8 mouse cellular contexts compared by ENCODE assay signal in the genomic region with DNA sequence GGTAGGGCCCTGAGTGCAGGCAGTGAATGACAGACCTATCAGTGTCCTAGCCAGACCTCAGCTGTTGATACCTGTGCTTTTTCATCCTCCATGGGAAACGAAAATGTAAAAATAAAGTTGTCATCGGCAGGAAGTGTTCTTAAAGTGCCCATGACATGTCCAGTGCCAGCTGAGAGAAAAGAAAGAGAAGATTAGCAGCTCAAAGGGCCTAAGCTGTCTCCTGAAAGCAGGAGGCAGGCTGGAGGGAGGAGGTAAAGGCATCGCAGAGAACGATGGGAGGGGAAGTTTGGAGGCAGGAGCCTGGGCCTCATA. TPM values are rescaled to one million over a fixed set of nuclear protein-coding genes. Genes with fewer than 3 reads are reported as not detected.
A peak's percentile ranks its signal among the peaks of the same experiment; 100 is the strongest.
DNase-seq lines count a peak whose midpoint lies in the region; ATAC-seq and TF ChIP-seq lines count a peak whose summit lies in the region.

No protein-coding gene starts in this region.

- H3K4me2 ChIP-seq in forebrain, embryonic 14.5 days (ENCODE audit: low read length), result peak overlapping the region; percentile 51
- peak overlapping the region; percentile 65 for H3K4me2 ChIP-seq in intestine, embryonic 14.5 days (ENCODE audit: low read length)
- peak overlapping the region; percentile 89 for H3K4me2 ChIP-seq in myocyte (ENCODE audit: low read depth)

- intact Hi-C loops in heart, postnatal 25 days (cut with DNase I), result no loop called here

- H3K79me2 ChIP-seq in myocyte (ENCODE audit: control insufficient read depth, insufficient read depth), result no peaks in the 10 kb centered on the region

- no peaks in the 10 kb centered on the region for H3K36me3 ChIP-seq in forebrain, embryonic 14.5 days (ENCODE audit: control insufficient read depth, insufficient read depth, low read length)
- no peaks in the 10 kb centered on the region for H3K36me3 ChIP-seq in intestine, embryonic 14.5 days (ENCODE audit: control insufficient read depth, insufficient read depth, low read length)
- no peaks in the 10 kb centered on the region for H3K36me3 ChIP-seq in myocyte (ENCODE audit: control insufficient read depth, insufficient read depth)

- peak overlapping the region; percentile 26; the same call in 1 of the 2 replicates for H3K9ac ChIP-seq in forebrain, embryonic 14.5 days (ENCODE audit: low read length)
- peak overlapping the region; percentile 46; the same call in 1 of the 2 replicates for H3K9ac ChIP-seq in intestine, embryonic 14.5 days (ENCODE audit: low read length)

- peak overlapping the region; percentile 39 for H3K27ac ChIP-seq in forebrain, embryonic 14.5 days (ENCODE audit: low read depth, low read length)
- peak overlapping the region; percentile 88 for H3K27ac ChIP-seq in intestine, embryonic 14.5 days (ENCODE audit: low read depth)

- H3K9me3 ChIP-seq in forebrain, embryonic 14.5 days (replicated peaks; ENCODE audit: control insufficient read depth, low read length), result no peaks in the 10 kb centered on the region
- 0 out of 2 replicates have a peak, but pooled peaks cover 3% of the 10 kb centered on the region for H3K9me3 ChIP-seq in intestine, embryonic 14.5 days (ENCODE audit: control insufficient read depth, low read length)

- 3% methylated on average over 4 of the region's 4 CpGs for WGBS in forebrain, embryonic 14.5 days
- 2% methylated on average over 4 of the region's 4 CpGs for WGBS in intestine, embryonic 14.5 days

- peaks cover 7% of the 10 kb centered on the region for H3K4me1 ChIP-seq in forebrain, embryonic 14.5 days (ENCODE audit: control insufficient read depth, insufficient read depth, low read length)
- H3K4me1 ChIP-seq in intestine, embryonic 14.5 days (replicated peaks; ENCODE audit: control insufficient read depth, insufficient read depth, low read length), result peaks cover 14% of the 10 kb centered on the region

- peak; percentile 59; the same call in 1 of the 2 replicates for ATAC-seq in forebrain, embryonic 14.5 days
- peak; percentile 63; the same call in 1 of the 2 replicates for ATAC-seq in intestine, embryonic 14.5 days (replicated peaks; ENCODE audit: low FRiP score, low TSS enrichment, low read depth)

- no peak overlapping the region for H3K4me3 ChIP-seq in forebrain, embryonic 14.5 days (ENCODE audit: low read depth, low read length)
- H3K4me3 ChIP-seq in intestine, embryonic 14.5 days (ENCODE audit: low read depth, low read length), result peak overlapping the region; percentile 33
- H3K4me3 ChIP-seq in myocyte, result peak overlapping the region; percentile 8

- no peak overlapping the region for H3ac ChIP-seq in myocyte (ENCODE audit: control insufficient read depth, insufficient read length)

- TF ChIP-seq POLR2A in myocyte (IDR thresholded peaks at IDR 0.05; ENCODE audit: insufficient read length, low read depth), result no peak

- peak; percentile 91 for DNase-seq in heart, adult 11 months
- DNase-seq in heart, postnatal 25 days (ENCODE audit: low spot score), result no peak
- no peak for DNase-seq in forebrain, embryonic 14.5 days (ENCODE audit: low spot score)
- DNase-seq in intestine, embryonic 14.5 days (ENCODE audit: low spot score), result peak; percentile 65
- DNase-seq in cerebellum, adult 11-12 months, result no peak
- DNase-seq in left cerebral cortex, adult 9 months (ENCODE audit: low spot score in 2 of 2), result no peak
- DNase-seq in adrenal gland, adult 18-20 months (ENCODE audit: low spot score in 2 of 2), result no peak

- H3K27me3 ChIP-seq in forebrain, embryonic 14.5 days (replicated peaks; ENCODE audit: control insufficient read depth, insufficient read depth, low read length), result no peaks in the 10 kb centered on the region
- H3K27me3 ChIP-seq in intestine, embryonic 14.5 days (replicated peaks; ENCODE audit: control insufficient read depth, insufficient read depth, low read length), result no peaks in the 10 kb centered on the region
- H3K27me3 ChIP-seq in myocyte (ENCODE audit: control insufficient read depth, insufficient read depth, insufficient read length), result no peaks in the 10 kb centered on the region

TF ChIP-seq in myocyte, 11 proteins besides CTCF, POLR2A, EP300 and RAD21:
- TF ChIP-seq REST (IDR thresholded peaks at IDR 0.05; ENCODE audit: insufficient read depth, insufficient read length) (no peak), MYOD1 (IDR thresholded peaks at IDR 0.05; ENCODE audit: control insufficient read depth in 1 of 3, insufficient read length in 2 of 3, low read depth in 2 of 3) (no peak), MAX (IDR thresholded peaks at IDR 0.05; ENCODE audit: low read depth) (no peak), TCF3 (IDR thresholded peaks at IDR 0.05; ENCODE audit: insufficient read length, low read depth) (no peak), SRF (IDR thresholded peaks at IDR 0.05; ENCODE audit: control insufficient read depth, insufficient read length, low read depth) (no peak), USF1 (IDR thresholded peaks at IDR 0.05; ENCODE audit: low read depth) (no peak), MYOG (IDR thresholded peaks at IDR 0.05; ENCODE audit: control insufficient read depth in 1 of 3, insufficient read depth in 1 of 3, insufficient read length in 2 of 3, low read depth in 2 of 3) (no peak), E2F4 (IDR thresholded peaks at IDR 0.05; ENCODE audit: insufficient read depth) (no peak), POLR2AphosphoS2 (IDR thresholded peaks at IDR 0.05; ENCODE audit: insufficient read length, low read depth) (no peak), TCF12 (IDR thresholded peaks at IDR 0.05; ENCODE audit: insufficient read depth, poor library complexity, severe bottlenecking) (no peak), CEBPB (IDR thresholded peaks at IDR 0.05; ENCODE audit: insufficient read depth, poor library complexity, severe bottlenecking) (no peak)

RNA-seq across cellular contexts. Expression of gene Ltbp1, which starts 10.8 kb away (rescaled TPM):
- total RNA-seq in heart, postnatal 25 days (2021), result 10 to 100 TPM; 41.5 to 44.7 TPM
- 4.2 and 4.5 TPM in 2 replicates for polyA plus RNA-seq in forebrain, embryonic 14.5 days (2014; fragmentation: Nextera tagmentation; extraction: Ambion mirVana)
- 29.8 and 38.0 TPM in 2 replicates for polyA plus RNA-seq in intestine, embryonic 14.5 days (2014; fragmentation: Nextera tagmentation; extraction: Ambion mirVana)
- 19.4 TPM for polyA plus RNA-seq in myocyte (2012; fragmentation: generic; extraction: Trizol)
- 10 to 100 TPM; 13.9 to 15.2 TPM for total RNA-seq in adrenal gland, adult 18-20 months (2021)

Comparison
In these comparisons a context has a peak if more than half of its experiments do, and no peak if none do; other contexts are left out.
1. DNase-seq: peak in heart, adult 11 months (single experiment) and intestine, embryonic 14.5 days (single experiment); none in heart, postnatal 25 days (single experiment), forebrain, embryonic 14.5 days (single experiment), cerebellum, adult 11-12 months (single experiment), left cerebral cortex, adult 9 months (0 of 2) and adrenal gland, adult 18-20 months (0 of 2).
2. Peak in every context shown above with its lines, with median percentiles within 50 percentile points of each other: H3K4me2 ChIP-seq.